Mouse (Mus musculus) common myeloid progenitor, adult 5-6 weeks (primary cell): ENCODE data around the gene Zfp523. TPM values are rescaled to one million over a fixed set of nuclear protein-coding genes. Genes with fewer than 3 reads are reported as not detected.

Experiments used
- ATAC-seq: replicated peaks from 2 replicates; pipeline ENCODE4 v1.8.0; 2016; ENCODE audit warnings: low read depth, mild to moderate bottlenecking, moderate TSS enrichment, inconsistent platforms; ENCODE audit not compliant: poor library complexity, severe bottlenecking
- total RNA-seq: library from RNA; stranded (forward); fragments of 200-1000, 187-1606 nt; gene quantifications from 2 replicates; pipeline ENCODE4 v1.2.3, GENCODE M21; 2017

Gene Zfp523
- total RNA-seq, 1 experiment from 2014 or later = 19.2 TPM

DNA sequence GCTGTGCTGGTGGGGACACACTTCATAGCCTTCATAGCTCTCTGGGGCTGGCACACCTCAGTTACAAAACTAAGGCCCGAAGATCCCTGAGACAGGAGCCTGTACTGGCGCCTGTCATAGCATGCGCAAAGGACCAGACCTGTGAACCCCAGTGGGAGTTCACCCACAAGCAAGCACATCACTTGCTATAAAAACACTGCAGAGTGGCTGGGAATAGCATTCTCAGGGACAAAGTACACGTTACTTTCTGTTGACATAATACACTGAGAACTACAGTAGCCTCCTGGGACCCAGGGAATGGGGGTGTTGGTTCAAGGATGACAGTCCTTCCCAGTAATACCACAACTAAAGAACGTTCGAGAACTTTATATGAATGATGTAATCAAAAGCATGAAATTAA lies 23.8 kb upstream of the Zfp523 start:
- ATAC-seq = no peak

DNA sequence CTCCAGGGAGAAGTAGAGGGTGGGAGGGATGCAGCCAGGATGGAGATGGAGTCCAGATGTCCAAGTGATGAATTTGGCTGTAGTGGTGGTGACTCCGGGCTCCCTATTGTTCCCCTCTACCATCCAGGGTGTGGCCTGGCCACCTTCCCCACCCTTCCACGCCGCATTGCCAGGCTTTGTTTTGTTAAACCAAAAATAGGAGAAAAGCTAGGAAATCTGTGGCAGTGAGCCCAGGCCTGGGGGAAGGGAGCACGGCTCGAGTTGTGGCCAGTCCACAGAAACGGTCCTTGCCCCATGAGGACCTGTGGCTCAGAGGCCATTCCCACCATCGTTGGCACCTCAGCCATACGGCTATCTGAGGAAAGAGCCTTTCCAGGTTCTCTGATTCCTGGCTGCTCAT lies 22.0 kb upstream of the Zfp523 start:
- ATAC-seq = no peak

DNA sequence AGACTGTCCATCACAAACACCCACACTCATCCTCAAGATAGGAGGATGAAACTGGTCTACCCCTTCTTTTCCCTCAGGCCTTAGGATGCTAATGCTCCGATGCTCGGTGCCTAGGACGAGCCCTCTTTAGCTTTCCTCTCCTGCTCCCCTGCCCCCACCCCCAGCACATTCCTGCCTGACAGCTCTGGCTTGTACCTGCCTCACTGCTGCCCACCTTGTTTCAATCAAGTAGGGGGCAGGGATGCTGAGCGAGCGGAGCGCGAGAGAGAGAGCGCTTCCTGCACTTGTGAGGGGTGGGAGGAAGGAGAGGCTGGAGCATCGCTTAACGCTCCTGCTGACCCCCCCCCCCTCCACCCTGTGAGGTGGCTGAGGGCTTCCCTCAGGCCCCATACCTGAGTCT lies 16.6 kb upstream of the Zfp523 start:
- ATAC-seq = no peak

DNA sequence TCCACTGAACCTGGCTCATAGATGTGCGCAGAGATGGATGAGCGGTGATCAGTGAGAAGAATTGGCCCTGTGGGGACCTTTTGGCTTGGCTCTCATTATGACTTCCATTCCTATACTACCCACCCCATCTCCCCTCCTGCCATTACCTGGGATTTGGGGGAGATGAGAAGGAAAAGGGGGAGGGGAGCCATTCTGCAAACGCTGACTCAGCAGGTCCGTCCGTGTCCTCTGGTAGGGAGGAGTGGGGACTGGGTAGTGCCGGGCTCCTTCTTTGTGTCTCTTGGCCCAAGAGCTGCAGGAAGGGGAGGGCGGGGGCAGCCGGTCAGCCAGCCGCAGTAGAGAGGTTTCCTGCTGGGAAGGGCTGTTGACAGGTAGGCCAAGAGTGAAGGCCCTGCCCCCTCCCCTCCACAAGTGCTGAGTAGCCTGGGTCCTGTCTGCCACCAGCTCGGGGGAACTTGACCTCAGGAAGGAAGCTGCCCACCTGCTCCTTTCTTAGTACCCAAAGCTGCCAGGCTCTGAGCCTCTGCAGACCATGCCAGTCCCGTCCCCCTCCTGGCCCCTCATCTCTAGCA lies 15.5 kb upstream of the Zfp523 start:
- 0 out of 2 replicates have a peak, but pooled peaks have one; percentile 5 for ATAC-seq

DNA sequence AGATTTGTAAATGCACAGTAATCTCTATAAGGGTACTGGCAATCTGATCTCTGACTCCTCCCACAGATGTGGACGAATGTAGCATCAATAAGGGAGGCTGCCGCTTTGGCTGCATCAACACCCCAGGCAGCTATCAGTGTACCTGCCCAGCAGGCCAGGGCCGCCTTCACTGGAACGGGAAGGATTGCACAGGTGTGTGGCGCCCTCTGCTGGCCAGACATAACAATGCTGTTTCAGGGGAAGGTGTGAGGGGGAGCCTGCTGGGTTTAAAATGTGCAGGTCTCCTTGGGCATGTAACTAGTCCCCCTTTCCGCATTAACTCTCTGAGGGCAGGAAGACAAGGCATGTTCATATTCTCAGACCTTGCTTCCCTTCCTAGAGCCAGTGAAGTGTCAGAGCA lies 13.3 kb upstream of the Zfp523 start:
- peak; percentile 86 for ATAC-seq

DNA sequence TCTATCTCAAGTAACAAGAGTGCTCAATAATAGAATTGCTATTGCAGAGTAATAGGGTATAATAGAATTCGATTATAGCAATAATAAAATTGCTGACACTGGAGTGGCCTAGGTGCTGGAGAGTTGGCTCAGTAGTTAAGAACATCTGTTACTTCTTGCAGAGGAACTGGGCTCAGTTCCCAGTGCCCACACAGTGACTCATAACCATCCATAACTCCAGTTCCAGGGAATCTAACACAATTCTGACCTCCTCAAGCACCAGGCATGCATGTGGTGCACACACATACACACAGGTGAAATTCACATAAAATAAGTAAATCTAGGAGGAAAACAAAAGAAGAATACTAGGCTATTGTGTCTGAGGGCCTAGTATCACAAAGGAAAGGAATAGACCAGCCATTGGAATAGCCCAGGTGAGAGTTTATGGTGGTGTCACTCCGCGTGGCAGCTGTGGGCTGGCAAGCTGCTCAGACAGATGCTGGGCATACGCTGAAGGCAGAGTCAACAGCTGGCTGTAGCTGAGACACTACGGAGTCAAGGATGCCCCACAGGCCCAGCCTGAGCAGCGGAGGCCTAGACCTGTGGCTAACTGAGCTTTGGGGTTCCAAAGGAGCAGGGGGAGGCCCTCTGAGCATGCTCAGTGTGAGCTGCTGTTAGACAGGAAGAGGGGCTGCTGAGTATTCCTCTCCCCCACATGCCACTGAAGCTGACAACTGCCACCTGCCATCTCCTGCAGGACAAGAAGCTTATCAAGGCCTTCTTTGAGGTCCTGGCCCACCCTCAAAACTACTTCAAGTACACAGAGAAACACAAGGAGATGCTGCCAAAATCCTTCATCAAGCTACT lies 6.2 kb upstream of the Zfp523 start:
- no peak for ATAC-seq

DNA sequence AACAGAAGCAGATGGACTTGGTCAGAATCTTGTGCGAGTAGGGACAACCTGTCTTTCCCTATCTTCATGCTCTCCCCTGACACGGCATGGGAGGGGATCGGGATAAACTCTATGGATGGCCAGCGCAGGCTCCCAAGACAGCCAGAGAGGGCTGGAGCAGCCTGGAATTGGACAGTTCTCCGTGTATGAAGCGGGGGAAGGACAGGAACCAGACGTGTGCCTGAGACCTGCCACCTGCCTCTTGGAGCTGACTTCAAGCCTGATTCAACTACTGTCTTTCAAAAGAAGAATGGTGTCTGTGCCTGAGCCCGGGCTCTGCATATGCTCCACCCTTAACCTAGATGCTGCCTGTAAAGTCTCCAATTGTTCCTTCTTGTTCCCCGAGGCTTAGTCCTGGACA lies 4.2 kb upstream of the Zfp523 start:
- ATAC-seq = no peak

DNA sequence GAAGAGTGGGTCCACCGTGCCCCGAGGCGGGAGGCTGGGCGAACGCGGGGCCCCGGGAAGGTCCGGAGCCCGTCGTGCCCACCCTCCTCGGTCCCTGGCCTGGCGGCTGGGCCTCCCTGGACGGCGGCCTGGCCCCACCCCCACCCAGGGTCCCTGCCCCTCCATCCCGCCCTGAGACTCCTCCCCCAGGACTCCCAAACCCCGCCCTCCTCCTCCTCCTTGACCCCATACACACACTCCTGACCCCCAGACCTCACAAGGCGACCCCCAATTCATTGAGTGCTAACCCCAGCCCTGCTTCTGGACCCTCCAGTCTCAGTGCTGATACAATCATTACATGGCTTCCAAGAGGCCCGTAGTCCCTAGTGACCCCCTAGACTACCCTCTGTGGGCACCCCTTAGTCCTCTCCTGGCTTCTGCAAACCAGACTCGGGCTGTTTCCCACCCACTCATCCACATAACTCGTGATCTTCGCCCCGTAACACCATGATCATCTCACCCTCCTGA lies 664 bp downstream of the Zfp523 start:
- no peak for ATAC-seq

DNA sequence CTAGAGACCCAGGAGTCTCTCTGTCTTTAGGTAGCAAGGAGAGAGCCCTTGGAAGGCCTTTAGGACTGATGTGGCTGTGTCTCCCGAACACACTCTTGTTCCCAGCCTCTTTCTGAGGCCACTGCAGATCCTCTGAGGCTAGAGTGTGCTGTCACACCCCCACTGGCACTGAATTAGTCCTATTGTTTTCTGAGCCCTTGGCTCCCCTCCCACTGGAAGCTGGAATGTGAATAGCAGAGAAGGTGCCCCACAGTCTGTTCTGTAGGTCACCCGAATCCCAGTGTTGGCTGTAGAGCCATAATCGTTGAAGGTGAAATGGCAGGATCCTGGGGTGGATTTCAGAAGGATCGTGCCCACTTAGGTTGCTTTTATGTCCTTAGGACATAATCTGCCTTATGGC lies 3.4 kb downstream of the Zfp523 start:
- no peak for ATAC-seq

DNA sequence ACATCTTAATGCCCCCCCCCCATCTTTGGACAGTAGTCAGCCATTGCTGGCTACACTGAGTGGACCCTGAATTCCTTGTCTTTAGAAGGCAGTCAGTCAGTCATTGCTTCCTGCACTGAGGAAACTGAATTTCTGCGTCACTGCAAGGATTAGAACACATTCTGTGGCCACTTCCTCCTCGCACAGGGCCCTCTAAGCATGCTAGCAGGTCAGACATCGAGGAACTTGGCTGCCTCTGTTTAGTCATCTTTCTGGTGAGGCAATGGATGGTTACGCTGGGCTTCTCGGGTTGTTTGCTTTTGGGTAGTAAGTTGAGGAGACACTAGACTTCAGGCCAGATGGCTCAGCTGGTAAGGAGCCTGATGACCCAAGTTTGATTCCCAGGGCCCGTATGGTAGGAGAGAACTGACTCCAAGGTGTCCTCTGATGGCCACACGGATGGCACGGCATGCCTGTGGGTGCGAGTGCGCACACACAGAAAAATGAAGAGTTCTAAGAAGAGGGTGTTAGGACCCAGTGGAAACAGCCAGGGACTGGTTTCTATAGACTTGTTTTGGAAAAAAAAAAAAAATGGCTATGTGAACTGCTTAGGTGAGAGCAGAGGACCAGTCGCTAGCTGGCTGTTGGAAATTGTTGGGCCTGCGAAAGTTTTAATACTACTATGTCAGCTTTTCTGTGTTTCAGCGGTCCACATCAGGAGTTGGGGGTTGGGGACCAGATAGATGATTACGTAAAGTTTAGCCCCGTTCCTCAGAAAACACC lies 4.0 kb downstream of the Zfp523 start:
- peak; percentile 47; the same call in 1 of the 2 replicates for ATAC-seq

DNA sequence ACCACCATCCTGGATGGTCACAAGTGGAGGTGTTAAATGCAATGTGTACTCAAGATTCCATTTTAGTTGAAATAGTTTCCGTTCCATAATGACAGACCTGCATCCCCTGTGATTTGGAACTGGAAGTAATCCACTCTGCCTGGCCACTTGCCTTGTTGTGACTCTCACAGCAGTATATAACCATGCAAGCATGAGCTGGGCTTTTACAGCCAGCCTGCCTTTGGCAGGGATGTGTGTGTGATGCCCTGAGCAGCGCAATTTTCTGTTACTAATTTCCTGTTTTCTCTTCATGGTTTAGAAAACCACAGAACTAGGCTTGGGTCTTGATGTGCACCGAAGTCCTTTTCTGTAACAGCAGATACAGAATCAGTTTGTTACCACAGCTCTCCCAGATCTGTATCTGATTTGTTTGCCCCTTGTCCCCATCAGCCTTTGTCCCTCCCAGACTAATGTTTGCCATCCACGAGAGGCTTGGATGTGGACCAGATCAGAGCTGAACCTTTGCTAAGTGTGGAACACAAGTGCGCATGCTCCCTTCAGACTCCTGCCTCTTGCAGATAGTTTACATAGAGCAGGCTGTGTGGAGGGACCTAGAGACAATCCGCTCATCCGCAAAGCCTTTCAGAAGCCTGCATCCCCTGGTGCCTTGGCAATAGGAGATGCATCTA lies 8.2 kb downstream of the Zfp523 start:
- ATAC-seq = peak; percentile 43

DNA sequence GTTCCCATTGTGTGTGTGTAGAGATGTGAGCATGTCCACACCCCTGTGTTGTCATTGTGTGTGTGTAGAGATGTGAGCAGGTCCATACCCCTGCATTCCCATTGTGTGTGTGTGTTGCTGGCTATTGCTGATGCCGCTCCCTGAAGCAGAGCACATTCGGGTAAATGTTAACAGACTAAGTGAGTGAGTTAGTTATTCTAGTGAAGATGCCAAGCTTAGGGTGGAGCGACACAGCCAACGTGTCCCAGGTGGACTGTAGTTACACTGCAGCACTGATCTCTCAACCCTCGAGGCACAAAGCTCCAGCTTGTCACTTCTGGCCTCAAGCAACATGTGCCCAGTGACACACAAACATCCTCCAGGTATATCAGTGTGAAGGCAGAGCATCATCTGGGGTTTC lies 11.4 kb downstream of the Zfp523 start:
- no peak for ATAC-seq

DNA sequence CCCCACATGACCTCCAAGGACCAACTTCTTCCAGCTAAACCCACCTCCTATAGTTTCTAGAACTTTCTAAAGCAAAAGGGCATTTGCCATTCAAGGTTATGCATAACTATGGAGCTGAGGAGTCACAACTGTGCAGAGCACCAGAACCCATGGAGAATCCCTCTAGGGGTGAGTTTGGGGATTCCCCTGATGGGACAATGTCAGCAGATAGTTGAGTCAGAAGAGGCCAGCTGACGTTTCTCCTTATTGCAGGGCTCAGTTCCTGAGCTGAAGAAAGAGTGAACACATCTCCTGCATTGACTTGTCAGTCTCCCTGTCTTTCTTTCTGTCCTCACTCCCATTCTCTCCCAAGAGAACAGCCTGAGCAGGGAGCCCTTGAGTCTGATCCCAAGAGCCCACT lies 15.8 kb downstream of the Zfp523 start:
- ATAC-seq = no peak

DNA sequence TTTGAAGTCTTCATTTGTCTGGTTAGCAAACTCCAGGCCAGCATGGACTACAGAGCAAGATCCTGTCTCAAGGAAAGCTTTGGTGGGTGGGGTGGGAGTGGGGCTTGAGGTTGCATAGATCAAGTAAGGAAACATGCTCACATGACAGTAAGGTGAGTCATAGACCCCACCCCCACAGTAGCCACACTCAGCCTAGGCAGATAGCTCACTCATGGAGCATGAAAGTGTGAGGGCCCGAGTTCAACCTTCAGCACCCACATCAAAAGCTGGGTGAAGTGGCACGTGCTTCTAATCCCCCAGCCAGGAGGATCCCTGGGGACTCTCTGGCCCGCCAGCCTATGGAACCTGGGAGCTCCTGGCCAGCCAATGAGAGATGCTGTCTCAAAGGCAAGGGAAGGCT lies 16.6 kb downstream of the Zfp523 start:
- ATAC-seq = no peak

DNA sequence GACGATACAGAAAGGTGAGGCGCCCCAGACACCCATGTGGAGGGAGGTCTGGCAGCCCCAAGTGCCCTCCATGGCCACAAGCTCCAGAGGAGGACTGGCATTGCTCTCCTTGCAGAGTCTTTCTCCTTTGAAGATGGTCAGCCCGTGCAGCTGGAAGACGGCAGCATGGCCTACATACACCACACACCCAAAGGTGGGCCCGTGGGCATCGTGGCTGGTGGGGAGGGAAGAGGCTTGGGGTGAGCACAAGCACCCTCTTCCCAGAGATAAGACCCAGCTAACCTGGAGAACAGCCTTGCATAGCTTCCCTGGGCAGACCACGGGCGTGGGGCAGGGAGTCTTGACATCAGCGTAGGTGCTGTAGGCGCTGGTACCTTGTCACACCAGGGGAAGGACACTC lies 18.1 kb downstream of the Zfp523 start:
- no peak for ATAC-seq

DNA sequence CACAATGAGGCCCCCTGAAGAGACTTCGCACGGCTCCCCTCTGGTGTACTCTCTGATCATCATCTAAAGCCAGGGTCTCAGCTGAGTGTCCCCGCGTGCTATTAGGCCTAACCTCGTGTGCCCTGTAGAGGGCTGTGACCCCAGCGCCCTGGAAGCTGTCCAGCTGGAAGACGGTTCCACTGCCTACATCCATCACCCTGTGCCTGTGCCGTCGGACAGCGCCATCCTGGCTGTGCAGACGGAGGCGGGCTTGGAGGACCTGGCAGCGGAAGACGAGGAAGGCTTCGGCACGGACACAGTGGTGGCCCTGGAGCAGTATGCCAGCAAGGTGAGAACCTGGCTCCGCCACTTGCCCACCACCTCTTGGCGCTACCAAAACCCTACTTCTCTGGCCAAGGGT lies 20.7 kb downstream of the Zfp523 start:
- ATAC-seq = no peak

DNA sequence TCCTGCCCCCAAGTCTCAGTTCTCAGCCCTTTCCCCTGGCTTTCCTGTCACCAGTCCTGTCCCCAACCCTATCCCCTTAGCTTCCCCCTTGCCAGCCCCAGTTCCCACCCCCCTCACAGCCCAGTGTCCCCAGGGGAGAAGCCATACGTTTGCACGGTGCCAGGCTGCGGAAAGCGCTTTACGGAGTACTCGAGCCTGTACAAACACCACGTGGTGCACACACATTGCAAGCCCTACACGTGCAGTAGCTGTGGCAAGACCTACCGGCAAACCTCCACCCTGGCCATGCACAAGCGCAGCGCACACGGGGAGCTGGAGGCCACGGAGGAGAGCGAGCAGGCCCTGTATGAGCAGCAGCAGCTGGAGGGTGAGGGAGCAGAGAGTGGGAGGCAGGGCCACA lies 25.1 kb downstream of the Zfp523 start:
- ATAC-seq = no peak

DNA sequence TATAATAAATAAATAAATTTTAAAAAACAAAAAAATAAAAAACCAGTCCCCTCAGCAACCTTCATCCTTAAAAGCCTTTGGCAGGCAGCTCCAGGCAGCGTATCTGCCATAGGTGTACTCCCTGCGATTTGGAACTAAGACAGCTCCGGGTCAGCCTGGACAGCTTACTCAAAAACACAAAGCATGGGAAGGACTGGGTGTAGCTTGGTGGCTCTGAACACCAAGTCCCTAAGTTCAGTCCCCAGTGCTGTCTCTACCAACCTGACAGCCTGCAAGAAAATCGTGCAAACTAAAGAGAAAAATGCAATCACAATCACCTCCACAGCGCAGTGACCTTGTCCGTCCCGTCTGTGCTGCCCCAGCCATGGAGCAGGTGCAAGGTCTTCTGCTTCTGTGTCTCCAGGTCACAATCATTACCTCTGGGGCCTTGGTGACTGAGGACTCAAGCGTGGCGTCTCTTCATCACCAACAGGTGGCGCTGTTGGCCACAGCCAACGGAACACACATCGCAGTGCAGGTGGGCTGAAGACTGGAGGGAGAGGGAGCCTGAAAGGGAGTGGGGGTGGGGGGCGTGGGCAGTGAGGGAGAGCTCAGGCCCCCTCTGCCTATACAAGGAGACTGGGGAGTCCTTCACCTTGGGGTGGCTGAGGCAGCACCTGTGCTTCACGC lies 27.3 kb downstream of the Zfp523 start:
- peak; percentile 33; the same call in 1 of the 2 replicates for ATAC-seq

DNA sequence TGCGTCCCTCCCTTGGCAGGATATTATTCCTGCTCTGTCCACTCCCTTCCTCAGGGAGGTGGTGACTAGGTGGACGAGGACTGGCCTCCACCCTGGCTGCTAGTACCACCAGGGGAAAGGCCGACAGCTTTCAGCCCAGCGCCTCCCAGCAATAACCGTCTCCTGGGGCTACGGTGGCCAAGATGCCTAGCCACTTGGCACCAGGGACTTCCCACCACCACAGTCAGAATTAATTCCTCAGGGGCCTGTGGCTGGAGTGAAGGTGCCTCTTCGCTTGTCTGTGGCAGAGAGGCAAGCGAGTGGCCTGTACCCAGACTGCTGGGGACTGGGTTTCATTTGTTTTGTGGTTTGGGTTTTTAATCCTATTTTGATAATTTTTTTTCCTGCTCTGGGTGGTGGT lies 28.5 kb downstream of the Zfp523 start:
- no peak for ATAC-seq

DNA sequence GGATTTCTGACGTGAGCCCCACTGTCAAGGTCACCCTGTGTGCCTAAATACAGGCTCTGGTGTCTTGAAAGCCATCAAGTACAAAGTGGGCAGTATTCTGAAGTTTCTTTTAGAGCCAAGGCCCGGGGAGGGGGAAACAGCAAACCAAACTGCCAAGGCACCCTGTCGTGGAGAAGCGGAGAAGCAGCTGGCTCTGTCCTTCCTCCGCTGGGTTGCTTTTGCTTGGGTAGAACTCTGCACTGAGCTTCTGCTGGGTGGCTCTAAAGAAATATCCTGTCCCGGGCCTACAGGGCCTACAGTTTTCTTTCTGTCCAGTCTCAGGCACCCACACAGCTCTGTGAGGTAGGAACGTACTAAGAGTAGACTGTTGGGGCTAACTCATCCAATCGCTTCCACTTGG lies 30.2 kb downstream of the Zfp523 start:
- ATAC-seq = peak; percentile 4
